Mouse (Mus musculus) gastrocnemius, adult 8-10 months (tissue): ENCODE measurements at regions not wholly inside any gene's neighbourhood (a gene's known extent, or its start where the extent isn't known, plus 50 kb on each side); places are given as distances from the start of the nearest gene placed in this dataset.

ENCODE experiments used
- DNase-seq, 2 experiments: peaks; one replicate each; pipeline ENCODE4 v3.0.0; 2022; ENCODE audit warnings: low spot score in 2 of 2

DNA sequence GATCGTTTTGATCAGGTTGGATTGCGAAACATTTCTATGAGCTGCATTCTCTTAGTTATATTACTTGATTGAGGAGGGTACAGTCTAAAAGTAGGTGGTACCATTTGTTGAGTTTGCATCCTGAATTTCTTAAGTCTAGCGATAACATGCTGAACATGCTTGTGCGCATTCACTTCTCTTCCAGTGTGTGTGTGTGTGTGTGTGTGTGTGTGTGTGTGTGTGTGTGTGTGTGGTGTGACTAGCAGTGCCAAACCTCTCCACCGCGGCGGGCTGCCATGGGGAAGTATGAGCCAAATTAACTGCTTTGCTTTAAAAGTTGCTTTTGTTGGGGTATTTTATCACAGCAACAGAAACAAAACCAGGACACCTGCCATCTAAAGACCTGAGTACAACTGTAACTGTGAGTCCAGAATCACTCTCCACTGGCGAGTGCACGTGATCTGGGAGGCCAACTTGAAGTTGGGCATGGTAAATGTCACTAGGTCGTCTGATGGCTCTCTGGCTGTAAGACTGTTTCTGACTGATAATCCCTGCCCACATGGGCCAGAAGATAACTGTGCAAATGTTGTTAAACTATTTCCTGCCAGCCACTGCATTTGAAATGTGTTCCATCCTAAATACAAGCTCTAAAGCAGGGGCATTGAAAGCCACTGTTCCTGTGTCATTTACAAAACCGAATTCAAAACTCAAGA is 273.3 kb upstream of the Ppargc1a start:
- no peak for DNase-seq

- no peak for DNase-seq
Observed at GRCm38 (mm10) chr5:51839292-51839691, 271.8 kb upstream of the Ppargc1a start.

DNA sequence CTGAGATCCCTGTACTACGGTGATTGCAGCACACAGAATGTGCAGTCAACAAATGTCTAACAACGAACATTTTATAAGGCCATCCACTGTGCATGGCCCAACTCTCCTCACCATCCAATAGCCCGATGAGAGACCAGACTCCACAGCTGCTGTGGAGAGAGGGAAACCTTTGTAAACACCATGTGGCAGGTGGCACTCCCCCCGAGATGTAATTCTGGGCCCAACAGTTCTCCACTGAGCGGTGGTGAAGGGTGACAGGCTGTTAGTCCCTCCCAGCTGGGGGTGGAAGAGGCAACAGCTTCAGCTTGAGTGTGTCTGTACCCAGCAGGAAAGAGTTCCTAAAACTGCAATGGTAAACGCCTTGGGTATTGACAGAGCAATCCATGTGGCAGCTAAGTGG is 263.0 kb upstream of the Ppargc1a start:
- no peak for DNase-seq

DNA sequence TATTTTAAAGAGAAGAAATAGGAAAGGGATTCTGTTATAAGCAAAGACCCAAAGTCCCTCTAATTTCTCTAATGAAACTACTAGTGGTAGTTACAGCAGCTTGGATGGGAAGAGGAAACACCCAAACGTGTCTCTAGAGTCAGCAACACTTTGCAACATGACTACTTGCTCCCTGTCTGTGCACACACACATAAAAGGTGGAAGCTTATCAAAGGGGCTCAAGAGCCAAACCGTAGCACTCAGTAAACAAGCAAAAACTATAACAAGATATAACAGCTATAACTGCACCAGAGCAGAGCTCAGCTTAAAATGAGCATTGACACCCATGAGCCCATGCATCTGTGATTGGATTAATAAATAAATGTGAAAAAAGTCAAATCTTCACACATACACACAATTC is 262.5 kb upstream of the Ppargc1a start:
- no peak for DNase-seq

GRCm38 (mm10) chr5:51829606-51830005 is 262.1 kb upstream of the Ppargc1a start:
- no peak for DNase-seq

- DNase-seq = no peak
Observed at GRCm38 (mm10) chr5:51829020-51829419, 261.5 kb upstream of the Ppargc1a start.

- DNase-seq = no peak
Observed at GRCm38 (mm10) chr5:51826269-51826668, 258.7 kb upstream of the Ppargc1a start.

DNA sequence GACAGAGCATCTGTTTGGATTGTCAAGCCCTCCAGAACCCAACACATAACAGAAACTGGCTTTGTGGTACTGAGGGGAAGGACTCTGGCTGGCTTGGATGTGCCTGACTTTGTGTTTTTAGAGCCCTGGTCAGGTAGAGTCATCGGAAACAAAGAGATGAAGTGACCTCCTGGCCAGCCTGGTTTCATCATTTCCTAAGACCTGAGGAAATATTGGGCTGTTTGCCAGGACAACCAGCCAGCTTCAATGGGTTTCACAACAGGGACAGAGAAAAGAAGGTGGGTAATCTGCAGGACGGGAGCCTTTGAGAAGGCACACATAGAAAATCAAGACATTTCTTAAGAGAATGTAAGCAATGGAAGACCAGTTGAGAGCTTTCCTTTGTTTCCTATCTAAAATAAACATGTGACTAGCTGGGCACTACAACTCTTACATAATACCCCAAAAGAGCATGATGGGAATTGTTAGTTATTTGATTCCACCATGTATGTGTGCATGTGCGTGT is 258.1 kb upstream of the Ppargc1a start:
- DNase-seq = no peak

GRCm38 (mm10) chr5:51824731-51825130 is 257.2 kb upstream of the Ppargc1a start:
- no peak for DNase-seq

DNA sequence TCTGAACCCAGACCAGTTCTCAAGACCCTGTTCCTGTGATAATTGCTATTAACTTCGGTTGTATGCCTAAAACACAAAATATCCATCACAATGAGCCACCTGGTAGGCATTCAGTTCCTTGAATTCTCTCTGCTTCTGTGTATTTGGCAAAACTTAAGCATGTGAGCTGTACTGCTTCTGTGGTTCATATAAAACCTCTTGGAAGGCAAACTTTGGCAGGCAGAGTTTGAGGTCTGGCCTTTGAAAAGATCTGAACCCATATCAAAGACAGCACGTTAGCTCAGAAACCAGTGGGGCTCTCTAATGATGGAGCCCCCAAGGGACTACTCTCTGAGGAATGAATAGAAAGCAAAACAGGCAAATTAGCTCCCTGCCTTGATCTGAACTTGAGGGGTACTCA is 256.1 kb upstream of the Ppargc1a start:
- DNase-seq = no peak

DNA sequence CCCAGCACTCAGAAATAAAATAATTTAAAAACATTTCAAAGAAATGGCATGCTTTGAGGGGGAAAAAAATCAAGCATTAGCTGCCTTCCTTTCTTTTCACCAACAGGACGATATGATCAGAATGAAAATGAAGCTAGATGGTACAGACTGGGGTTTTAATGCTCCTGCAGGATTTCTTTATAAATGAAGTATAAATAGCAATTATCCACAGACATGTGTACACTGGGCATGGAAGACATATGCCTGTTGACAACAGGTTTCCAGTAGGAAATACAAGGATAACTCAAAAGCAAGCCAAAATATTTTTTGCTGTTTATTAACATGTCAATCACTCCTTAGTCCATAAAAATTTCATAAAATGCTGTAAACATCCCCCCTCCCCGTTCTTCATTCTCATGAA is 248.7 kb upstream of the Ppargc1a start:
- DNase-seq = no peak

DNA sequence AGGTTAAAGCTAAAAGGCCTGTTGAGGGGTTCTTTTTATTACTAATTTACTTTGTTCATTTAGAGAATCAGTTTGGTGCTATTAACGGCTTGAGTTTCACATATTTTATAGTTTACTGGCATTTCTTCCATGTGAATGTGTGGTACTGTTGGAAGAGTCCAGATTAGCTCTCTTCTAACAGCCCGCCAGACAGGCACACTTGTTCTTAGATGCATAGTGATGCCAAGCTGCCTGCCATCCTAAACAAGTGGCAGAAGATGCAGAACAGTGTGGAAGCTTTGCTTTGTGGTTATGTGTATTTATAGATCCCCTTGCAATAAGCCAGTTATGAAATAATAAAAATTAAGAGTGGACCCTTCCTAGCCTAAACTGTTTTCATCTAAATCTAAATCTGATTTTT is 244.2 kb upstream of the Ppargc1a start:
- DNase-seq = no peak

- DNase-seq = no peak
Observed at GRCm38 (mm10) chr5:51801486-51801885, 234.0 kb upstream of the Ppargc1a start.

- no peak for DNase-seq
Observed at GRCm38 (mm10) chr5:51799371-51800035, 232.0 kb upstream of the Ppargc1a start.

- no peak for DNase-seq
Observed at GRCm38 (mm10) chr5:51794097-51794496, 226.6 kb upstream of the Ppargc1a start.

DNA sequence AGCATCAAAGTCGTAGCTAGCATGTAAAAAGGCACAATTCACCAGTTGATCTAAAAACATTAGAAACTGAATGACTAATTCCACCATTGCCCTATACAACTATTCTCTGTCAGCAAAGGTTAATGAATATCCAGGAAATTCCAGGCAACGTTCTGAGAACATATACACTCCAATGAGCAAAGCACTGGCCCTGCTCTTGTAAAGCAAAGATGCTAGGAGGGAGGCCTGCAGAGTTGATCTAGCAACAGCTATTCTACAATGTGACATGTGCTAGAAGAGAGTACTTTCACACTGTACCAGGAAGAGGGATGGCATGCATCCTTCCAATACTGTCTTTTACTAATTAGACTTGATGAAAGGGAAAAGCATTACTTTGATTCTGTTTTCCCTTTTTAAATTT is 225.4 kb upstream of the Ppargc1a start:
- no peak for DNase-seq

- no peak for DNase-seq
Observed at GRCm38 (mm10) chr5:51788768-51789167, 221.2 kb upstream of the Ppargc1a start.

- DNase-seq = no peak
Observed at GRCm38 (mm10) chr5:51783523-51783922, 216.0 kb upstream of the Ppargc1a start.

- DNase-seq = no peak
Observed at GRCm38 (mm10) chr5:51783099-51783498, 215.6 kb upstream of the Ppargc1a start.

- no peak for DNase-seq
Observed at GRCm38 (mm10) chr5:51775502-51776145, 208.1 kb upstream of the Ppargc1a start.

GRCm38 (mm10) chr5:51771655-51772054 is 204.1 kb upstream of the Ppargc1a start:
- DNase-seq = no peak

GRCm38 (mm10) chr5:51766111-51766510 is 198.6 kb upstream of the Ppargc1a start:
- no peak for DNase-seq

GRCm38 (mm10) chr5:51764416-51764815 is 196.9 kb upstream of the Ppargc1a start:
- DNase-seq = no peak
